Mouse (Mus musculus) adipose tissue, adult 10 weeks (tissue): ENCODE measurements around the gene D030056L22Rik. TPM values are rescaled to one million over a fixed set of nuclear protein-coding genes. Genes with fewer than 3 reads are reported as not detected.

Source experiments
- polyA plus RNA-seq: library from polyadenylated mRNA; stranded (reverse); fragments of 350-450 nt; fragmentation: Illumina TruSeq; extraction: RNeasy Lipid Tissue Mini Kit (QIAGEN cat#74804); gene quantifications from one replicate; pipeline ENCODE4 v1.2.3, GENCODE M21; 2014; ENCODE audit warnings: low read depth, low replicate concordance

D030056L22Rik gene
- polyA plus RNA-seq = 15.3 TPM

GRCm38 (mm10) chr19:18712866-18713300 is at the start of gene D030056L22Rik:
Gene D030056L22Rik, plus strand, starts transcription at chr19:18713193.

GRCm38 (mm10) chr19:18670608-18671007 is 42.4 kb upstream of the D030056L22Rik start, which contains the start of gene Carnmt1:
Gene Carnmt1, plus strand, starts transcription at chr19:18670764.

DNA sequence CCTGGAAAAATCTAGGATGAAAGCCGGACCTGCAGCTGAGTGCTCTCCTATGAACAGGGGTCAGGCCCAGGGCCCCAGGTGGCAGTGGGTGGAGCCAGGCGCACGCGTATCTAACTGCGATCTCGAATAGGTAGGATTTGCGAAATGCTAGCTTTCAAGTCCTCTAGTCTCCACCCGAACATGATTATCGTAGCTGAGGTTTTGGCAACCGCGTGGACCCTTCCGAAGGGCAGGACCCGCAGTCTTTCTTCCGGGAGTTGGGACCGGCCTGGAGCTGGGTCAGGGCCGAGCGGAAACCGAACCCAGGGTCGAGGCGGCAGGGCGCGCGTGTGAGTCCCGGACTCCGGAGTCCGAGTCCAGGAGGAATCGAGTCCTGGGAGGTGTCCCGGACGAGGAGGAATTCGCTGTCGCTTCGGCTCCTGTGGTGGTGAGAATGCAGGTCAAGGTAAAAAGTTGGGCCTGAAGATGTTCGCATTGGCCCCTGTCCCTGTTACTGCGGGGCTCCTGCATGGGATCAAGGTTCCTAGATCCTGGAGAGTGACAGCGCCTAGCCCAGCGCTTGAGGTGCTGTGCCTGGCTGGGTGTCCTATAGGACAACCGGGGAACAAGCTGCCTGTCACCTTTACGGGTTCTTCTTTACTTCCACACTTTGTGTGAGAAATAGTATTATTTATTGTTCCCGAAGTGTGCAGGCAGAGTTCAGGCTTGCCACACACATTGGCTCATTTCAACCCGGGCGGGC is 36.8 kb downstream of the D030056L22Rik start, which contains the start of gene Trpm6:
Trpm6 (plus strand) TSS at position 386 of the 742 bp plus-strand sequence.

Other genes starting within 250 kb of the D030056L22Rik start
- 82.9 TPM for gene Ostf1, start 81.4 kb upstream of the D030056L22Rik start, polyA plus RNA-seq
- 15.2 TPM for gene Nmrk1, start 81.2 kb upstream of the D030056L22Rik start, polyA plus RNA-seq
- gene Carnmt1, start 42.4 kb upstream of the D030056L22Rik start, polyA plus RNA-seq = 17.8 TPM
- gene Trpm6, start 36.8 kb downstream of the D030056L22Rik start, polyA plus RNA-seq = 2.0 TPM